Mouse (Mus musculus) frontal cortex, postnatal 36 days (tissue): ENCODE results near the gene 2310057N15Rik.
"Not testable (repeated sequence)": the region's sequence is repeated elsewhere in the genome, so short reads cannot be mapped to it uniquely, and the experiment has no call there.

Source experiments
- DNase-seq, 2 experiments: peaks; one replicate each; pipeline ENCODE4 v3.0.0; 2022; ENCODE audit warnings: low spot score in 2 of 2

2310057N15Rik gene

DNA sequence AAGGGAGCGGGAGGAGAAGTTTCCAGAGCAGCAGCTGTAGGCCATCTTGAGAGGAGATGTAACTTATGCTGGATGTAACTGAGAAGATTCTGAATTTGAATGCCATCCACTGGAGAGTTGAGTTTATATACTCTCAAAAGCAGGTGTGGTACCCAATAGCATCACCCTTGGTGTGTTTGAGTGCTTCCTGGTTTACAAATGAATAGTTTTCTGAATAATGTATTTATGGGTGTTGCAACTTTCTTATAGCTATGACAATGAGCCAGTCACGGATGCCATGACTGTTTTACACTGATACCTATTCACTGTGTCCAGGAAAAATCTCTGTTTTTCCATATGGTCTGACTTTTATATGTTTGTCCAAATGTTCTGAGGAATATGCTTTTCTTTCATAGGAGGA is at the start of gene 2310057N15Rik:
TSS of gene 2310057N15Rik (minus strand) at position 101 of the 400 bp plus-strand sequence.
- DNase-seq = no peak

DNA sequence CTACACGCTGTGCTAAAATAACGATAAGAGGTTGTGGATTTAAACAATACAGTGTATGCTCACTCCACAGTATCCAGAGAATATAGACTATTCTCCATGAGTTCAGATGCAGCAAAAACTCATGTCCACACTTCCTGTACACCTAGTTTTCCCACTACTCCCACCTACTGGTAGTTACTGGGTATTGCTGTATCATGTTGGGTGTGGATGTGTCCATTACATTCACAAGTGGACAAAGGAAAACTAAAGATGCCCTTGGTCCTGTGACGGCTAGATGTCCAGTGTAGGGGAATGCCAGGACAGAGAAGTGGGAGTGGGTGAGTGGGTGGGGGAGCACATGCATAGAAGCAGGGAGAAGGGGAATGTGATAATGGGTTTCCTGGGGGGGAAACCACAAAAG is 49.7 kb upstream of the 2310057N15Rik start:
- DNase-seq = peak in 1 of 2 experiments; percentile 11

DNA sequence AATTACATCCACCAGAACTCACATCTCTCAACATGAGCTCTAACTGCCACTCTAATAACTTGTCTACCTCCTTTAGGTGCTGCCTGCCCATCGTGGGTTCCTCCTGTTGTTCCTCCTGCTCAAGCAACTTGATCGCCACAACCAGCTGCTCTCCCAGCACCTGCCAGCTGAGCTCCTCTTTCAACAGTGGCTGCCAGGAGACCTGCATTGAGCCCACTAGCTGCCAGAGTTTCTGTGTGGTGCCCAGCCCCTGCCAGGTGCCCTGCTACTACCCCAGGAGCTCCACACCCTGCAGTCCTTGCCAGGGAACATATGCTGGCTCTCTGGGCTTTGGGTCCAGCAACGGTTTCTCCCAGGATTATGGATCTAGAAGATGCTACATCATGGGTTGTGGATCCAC is 46.1 kb upstream of the 2310057N15Rik start, which contains the start of gene Krtap15:
TSS of gene Krtap15 (plus strand) at position 150 of the 400 bp plus-strand sequence.
- no peak for DNase-seq

DNA sequence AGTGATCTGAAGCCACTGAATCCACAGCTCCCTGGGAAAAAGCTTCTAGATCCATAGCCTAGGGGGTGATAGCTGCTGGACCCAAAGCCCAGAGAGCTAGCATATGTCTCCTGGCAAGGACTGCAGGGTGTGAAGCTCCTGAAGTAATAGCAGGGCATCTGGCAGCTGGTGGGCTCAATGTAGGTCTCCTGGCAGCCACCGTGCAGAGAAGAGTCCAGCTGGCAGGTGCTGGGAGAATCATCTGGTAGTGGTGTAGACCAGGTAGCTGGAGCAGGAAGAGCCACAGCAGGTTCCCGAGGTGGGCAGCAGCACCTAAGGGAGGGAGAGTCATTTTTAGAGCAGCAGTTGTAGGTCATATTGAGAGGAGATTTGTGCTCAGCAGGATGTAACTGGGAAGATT is 37.8 kb upstream of the 2310057N15Rik start, which contains the start of gene Gm20741:
TSS of gene Gm20741 (minus strand) at position 394 of the 400 bp plus-strand sequence.
- no peak for DNase-seq

DNA sequence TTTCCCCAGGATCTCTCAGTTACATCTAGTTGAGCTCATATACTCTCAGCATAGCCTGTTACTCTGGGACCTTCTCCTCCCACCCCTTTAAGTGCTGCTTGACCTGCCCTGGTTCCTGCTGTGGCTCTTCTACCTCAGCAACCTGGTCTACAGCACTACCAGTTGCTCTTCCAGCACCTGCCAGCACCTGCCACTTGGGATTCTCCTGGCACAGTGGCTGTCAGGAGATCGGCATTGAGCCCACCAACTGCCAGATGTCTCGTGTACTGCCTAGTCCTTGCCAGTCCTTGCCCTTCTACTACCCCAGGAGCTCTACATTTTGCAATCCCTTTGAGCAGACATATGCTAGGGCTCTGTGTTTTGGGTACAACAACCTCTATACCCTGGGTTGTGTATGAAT is 12.8 kb upstream of the 2310057N15Rik start:
- DNase-seq = no peak

DNA sequence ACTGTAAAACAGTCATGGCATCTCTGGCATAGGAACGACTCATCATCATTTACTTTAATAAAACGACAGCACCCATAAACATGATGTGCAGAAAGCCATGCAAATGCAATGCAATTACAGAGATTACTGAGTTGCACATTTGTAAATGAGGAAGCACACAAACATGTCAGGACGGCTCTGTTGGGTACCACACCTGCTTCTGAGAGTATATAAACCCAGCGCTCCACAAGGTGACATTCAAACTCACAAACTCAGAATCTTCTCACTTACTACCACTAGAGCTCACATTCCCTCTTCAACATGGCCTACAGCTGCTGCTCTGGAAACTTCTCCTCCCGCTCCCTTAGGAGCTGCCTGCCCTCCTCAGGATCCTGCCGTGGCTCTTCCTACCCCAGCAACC is 3.6 kb upstream of the 2310057N15Rik start, which contains the start of gene Gm5965:
TSS of gene Gm5965 (plus strand) at position 301 of the 400 bp plus-strand sequence.
- no peak for DNase-seq

DNA sequence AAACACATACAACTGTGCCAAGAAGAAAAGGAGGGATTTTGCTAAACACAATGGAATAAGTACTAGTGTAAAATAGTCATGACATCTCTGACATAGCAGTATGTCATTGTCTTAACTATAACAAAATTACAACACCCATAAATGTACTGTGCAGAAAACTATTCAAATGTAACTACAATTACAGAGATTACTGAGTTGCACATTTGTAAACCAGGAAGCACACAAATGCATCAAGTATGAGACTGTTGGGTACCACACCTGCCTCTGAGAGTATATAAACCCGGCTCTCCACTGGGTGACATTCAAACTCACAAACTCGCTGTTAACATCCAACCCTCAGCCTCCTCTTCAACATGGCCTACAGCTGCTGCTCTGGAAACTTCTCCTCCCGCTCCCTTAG is 15.5 kb downstream of the 2310057N15Rik start, which contains the start of gene 2310034C09Rik:
TSS of gene 2310034C09Rik (plus strand) at position 301 of the 400 bp plus-strand sequence.
- not testable (repeated sequence) for DNase-seq

DNA sequence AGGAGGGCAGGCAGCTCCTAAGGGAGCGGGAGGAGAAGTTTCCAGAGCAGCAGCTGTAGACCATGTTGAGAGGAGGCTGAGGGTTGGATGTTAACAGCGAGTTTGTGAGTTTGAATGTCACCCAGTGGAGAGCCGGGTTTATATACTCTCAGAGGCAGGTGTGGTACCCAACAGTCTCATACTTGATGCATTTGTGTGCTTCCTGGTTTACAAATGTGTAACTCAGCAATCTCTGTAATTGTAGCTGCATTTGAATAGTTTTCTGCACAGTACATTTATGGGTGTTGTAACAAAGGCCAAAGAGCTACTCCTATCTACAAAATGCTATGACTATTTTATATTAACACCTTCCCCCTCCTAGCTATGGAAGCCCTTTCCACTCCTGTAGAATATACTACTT is 22.5 kb downstream of the 2310057N15Rik start, which contains the start of gene Krtap13:
TSS of gene Krtap13 (minus strand) at position 101 of the 400 bp plus-strand sequence.
- not testable (repeated sequence) for DNase-seq

DNA sequence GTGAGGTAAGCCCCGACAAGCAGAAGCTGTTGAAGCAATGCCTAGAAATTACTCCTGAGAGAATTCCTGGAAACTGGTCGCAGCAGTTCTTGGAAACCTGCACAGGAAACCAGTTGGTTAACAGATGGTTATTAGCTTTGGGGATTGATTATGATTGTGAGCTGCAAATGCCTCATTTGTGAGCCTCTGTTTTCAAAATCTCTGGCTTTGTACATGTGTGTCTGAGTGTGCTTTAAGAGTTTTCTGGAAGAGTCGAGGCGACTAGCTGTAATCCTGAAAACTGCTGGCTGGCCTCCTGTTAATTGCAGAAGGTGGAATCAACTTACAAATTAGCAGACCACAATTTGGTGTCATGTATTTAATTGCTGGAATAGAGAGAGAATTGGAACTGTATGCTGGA is 26.1 kb downstream of the 2310057N15Rik start:
- DNase-seq = no peak

DNA sequence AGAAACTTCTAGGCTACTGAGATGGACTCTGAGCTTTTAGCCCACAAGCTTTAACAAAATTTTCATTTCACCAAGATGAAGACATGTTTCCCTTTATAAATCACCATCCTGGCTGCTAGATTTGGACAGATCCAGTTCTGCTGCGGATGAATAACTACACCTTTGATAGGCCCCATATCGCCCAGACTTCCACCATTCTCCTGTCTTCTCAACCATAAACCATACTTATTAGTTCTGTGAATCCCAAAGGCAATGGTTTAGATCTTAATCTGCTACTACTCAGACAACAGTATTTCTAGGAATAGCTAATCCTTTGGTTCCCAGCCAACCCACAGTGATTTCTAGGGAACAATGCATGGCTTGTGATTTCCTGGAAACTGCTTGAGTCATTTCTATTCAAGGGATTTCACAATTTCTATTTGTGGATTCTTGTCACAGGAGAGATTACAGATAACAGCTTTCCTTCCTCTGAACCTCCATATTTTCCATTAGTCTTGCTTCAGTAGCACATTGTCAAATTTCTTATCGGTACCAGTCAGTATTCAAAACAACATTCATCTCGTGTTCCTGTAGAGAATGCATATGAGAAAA is 29.2 kb downstream of the 2310057N15Rik start:
- DNase-seq = no peak

DNA sequence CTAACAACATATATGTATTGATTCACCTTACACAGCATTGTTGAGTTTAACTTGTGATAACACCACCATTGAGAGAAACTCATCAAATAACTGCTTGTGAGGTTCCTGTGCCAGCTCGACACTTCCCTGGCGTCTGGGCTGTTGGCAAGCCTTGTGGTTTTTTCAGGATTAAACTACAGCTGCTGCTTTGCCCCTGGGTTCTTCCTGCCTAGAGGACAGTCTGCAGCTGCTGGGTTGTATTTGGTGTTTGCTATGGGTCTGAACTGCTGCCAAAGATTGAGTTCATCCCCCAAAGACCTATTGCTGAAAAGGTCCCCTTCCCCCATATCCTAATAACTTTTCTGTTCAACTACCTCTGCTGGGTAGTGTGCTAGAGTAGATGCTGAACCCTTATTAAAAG is 38.6 kb downstream of the 2310057N15Rik start:
- no peak for DNase-seq

DNA sequence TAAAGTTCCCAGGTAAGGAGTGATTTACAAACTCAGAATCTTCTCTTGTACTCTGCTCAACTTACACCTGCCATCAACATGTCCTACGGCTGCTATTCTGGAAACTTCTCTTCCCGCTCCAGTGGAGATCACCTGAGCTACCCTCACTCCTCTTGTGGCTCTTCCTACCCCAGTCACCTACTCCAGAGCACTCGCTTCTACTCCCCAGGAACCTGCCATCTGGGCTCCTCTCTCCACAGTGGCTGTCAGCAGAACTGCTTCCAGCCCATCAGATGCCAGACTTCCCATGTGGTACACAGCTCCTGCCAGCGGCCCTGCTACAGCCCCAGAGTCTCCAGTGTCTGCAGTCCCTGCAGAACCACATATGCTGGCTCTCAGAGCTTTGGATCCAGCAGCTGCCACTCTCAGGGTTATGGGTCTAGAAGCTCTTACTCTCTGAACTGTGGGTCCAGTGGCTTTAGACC is 45.2 kb downstream of the 2310057N15Rik start, which contains the start of gene Krtap13-1:
TSS of gene Krtap13-1 (plus strand) at position 51 of the 464 bp plus-strand sequence.
- DNase-seq = no peak
